Comparison of ENCODE assay signal across 9 mouse cellular contexts in the genomic region with DNA sequence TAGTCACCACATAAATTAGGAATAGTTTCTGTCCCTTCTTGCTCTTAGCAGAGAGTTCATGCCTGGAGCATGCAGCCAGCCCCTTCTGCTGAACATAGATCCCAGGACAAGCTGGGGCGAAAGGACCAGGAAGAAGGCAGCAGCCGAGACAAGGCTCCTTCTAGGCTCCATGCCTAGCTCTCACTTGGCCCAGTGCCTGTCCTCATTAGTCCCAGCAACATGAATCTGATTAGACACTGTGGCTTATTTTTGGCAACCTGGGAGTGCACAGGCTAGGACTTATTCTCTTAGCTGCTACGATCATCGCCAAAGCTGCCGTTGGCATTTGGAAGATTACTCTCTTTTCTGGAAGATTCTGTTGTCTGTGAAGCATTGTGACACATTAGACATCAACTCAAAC.
DNase-seq lines count a peak whose midpoint lies in the region; ATAC-seq lines count a peak whose summit lies in the region.
"Had no signal": no experiment of that assay in that cellular context is flagged by ENCODE, and none has a peak within 500 bp of the region (broad histone marks: within the 10 kb centered on the region; RNA-seq: fewer than 3 reads in every experiment).

No protein-coding gene starts in this region.

- no peak overlapping the region for H3K9ac ChIP-seq in intestine, embryonic 15.5 days
- H3K9ac ChIP-seq: limb, embryonic 15.5 days had no signal

- no peak for ATAC-seq in intestine, embryonic 15.5 days

- no peaks in the 10 kb centered on the region for H3K27me3 ChIP-seq in intestine, embryonic 15.5 days (replicated peaks)
- H3K27me3 ChIP-seq: limb, embryonic 15.5 days had no signal

- WGBS in intestine, embryonic 15.5 days: 77% methylated on average over 5 of the region's 5 CpGs

- no peaks in the 10 kb centered on the region for H3K4me1 ChIP-seq in intestine, embryonic 15.5 days (replicated peaks)

- no peak overlapping the region for H3K4me2 ChIP-seq in intestine, embryonic 15.5 days (replicated peaks)
- H3K4me2 ChIP-seq: limb, embryonic 15.5 days had no signal

- no peak overlapping the region for H3K4me3 ChIP-seq in intestine, embryonic 15.5 days (replicated peaks)
- H3K4me3 ChIP-seq: limb, embryonic 15.5 days had no signal

- H3K36me3 ChIP-seq in intestine, embryonic 15.5 days: no peaks in the 10 kb centered on the region
- H3K36me3 ChIP-seq: limb, embryonic 15.5 days had no signal

- peak; percentile 11 for DNase-seq in adrenal gland, postnatal 25 days
- no peak for DNase-seq in adrenal gland, postnatal 36 days
- DNase-seq in ovary, postnatal 36 days (ENCODE audit: low spot score): peak; percentile 21
- DNase-seq in ovary, adult 18-20 months (ENCODE audit: low spot score): no peak
- DNase-seq in kidney, postnatal 36 days: peak; percentile 37 to 64
- DNase-seq in lung, postnatal 4 days: peak; percentile 17 to 47
- DNase-seq in liver: no peak

- no peak overlapping the region for H3K27ac ChIP-seq in intestine, embryonic 15.5 days
- H3K27ac ChIP-seq: limb, embryonic 15.5 days had no signal

- H3K9me3 ChIP-seq in intestine, embryonic 15.5 days: no peaks in the 10 kb centered on the region
- H3K9me3 ChIP-seq: limb, embryonic 15.5 days had no signal

Comparison
In these comparisons a context has a peak if more than half of its experiments do, and no peak if none do; other contexts are left out.
1. DNase-seq: peak in adrenal gland, postnatal 25 days (single experiment), ovary, postnatal 36 days (single experiment), kidney, postnatal 36 days (2 of 2) and lung, postnatal 4 days (2 of 2); none in adrenal gland, postnatal 36 days (0 of 2), ovary, adult 18-20 months (single experiment) and liver (single experiment).